8 mouse cellular contexts compared by ENCODE assay signal in genomic region chr15:25811834-25812250, GRCm38 (mm10). TPM values are rescaled to one million over a fixed set of nuclear protein-coding genes. Genes with fewer than 3 reads are reported as not detected.
A peak's percentile ranks its signal among the peaks of the same experiment; 100 is the strongest.
DNase-seq lines count a peak whose midpoint lies in the region; ATAC-seq and TF ChIP-seq lines count a peak whose summit lies in the region.
"Had no signal": no experiment of that assay in that cellular context is flagged by ENCODE, and none has a peak within 500 bp of the region (broad histone marks: within the 10 kb centered on the region; RNA-seq: fewer than 3 reads in every experiment).

No protein-coding gene starts in this region.

- no peak for TF ChIP-seq POLR2A in bone marrow, adult 2 months (IDR thresholded peaks at IDR 0.05; ENCODE audit: borderline replicate concordance, control insufficient read depth, low read depth, low read length)
- TF ChIP-seq POLR2A in kidney, adult 2 months (IDR thresholded peaks at IDR 0.05; ENCODE audit: low read depth, low read length), result no peak

- TF ChIP-seq CTCF in lung, postnatal 0 days (IDR thresholded peaks at IDR 0.05), result peak; percentile 46
- TF ChIP-seq CTCF in bone marrow, adult 2 months (IDR thresholded peaks at IDR 0.05; ENCODE audit: control insufficient read depth, insufficient read depth, low read length), result peak; percentile 18; the same call in 1 of the 2 replicates
- TF ChIP-seq CTCF in kidney, adult 2 months (conservative IDR thresholded peaks at IDR 0.05; ENCODE audit: insufficient read depth, insufficient read length, low read depth, low read length), result peak; percentile 40; the same call in 1 of the 2 replicates

- no peaks in the 10 kb centered on the region for H3K4me1 ChIP-seq in lung, postnatal 0 days (ENCODE audit: insufficient read depth, low read depth, low read length)
- no peaks in the 10 kb centered on the region for H3K4me1 ChIP-seq in bone marrow, adult 2 months (ENCODE audit: control insufficient read depth, insufficient read depth, low read length)
- peaks cover 8% of the 10 kb centered on the region; the same call in 1 of the 2 replicates for H3K4me1 ChIP-seq in kidney, adult 2 months (ENCODE audit: control insufficient read depth, insufficient read depth, low read length)

- H3K4me2 ChIP-seq in lung, postnatal 0 days (replicated peaks; ENCODE audit: low read depth, low read length), result no peak overlapping the region

- H3K27ac ChIP-seq in lung, postnatal 0 days (ENCODE audit: low read length), result no peak overlapping the region
- H3K27ac ChIP-seq in bone marrow, adult 2 months (ENCODE audit: control insufficient read depth, insufficient read depth, low read depth, low read length, poor library complexity), result no peak overlapping the region
- no peak overlapping the region for H3K27ac ChIP-seq in kidney, adult 2 months (ENCODE audit: insufficient read depth, low read depth, low read length)

- H3K36me3 ChIP-seq in lung, postnatal 0 days (ENCODE audit: insufficient read depth, low read length), result peaks cover 40% of the 10 kb centered on the region
- peaks cover 2% of the 10 kb centered on the region; the same call in 1 of the 2 replicates for H3K36me3 ChIP-seq in kidney, adult 2 months (ENCODE audit: control insufficient read depth, insufficient read depth, low read length)

- ATAC-seq in lung, postnatal 0 days, result no peak

- 78% methylated on average over 11 of the region's 11 CpGs for WGBS in lung, postnatal 0 days
- WGBS in bone marrow, adult 2 months, result 42% methylated on average over 11 of the region's 11 CpGs
- WGBS in kidney, adult 2 months, result 47% methylated on average over 11 of the region's 11 CpGs

- no peak overlapping the region for H3K9ac ChIP-seq in lung, postnatal 0 days (replicated peaks; ENCODE audit: low read depth)

- no peaks in the 10 kb centered on the region for H3K9me3 ChIP-seq in lung, postnatal 0 days (ENCODE audit: low read length)
- H3K9me3 ChIP-seq: megakaryocyte, embryonic 14.5 days had no signal

- no peak for TF ChIP-seq EP300 in lung, postnatal 0 days (IDR thresholded peaks at IDR 0.05)

- no peak for DNase-seq in lung, postnatal 0 days (ENCODE audit: low spot score)
- no peak for DNase-seq in lung, postnatal 14 days
- peak; percentile 58 for DNase-seq in kidney, adult 2 months
- DNase-seq in spleen, postnatal 10 days (ENCODE audit: low spot score in 2 of 2), result peak; percentile 20 to 53
- DNase-seq in ovary, postnatal 10 days (ENCODE audit: low spot score), result no peak
- DNase-seq in right cerebral cortex, postnatal 14 days, result no peak

- no peaks in the 10 kb centered on the region for H3K27me3 ChIP-seq in lung, postnatal 0 days (replicated peaks; ENCODE audit: insufficient read depth, low read length)
- H3K27me3 ChIP-seq in kidney, adult 2 months (replicated peaks; ENCODE audit: control insufficient read depth, insufficient read depth, low read length), result no peaks in the 10 kb centered on the region
- H3K27me3 ChIP-seq: megakaryocyte, embryonic 14.5 days had no signal

- no peak overlapping the region for H3K4me3 ChIP-seq in lung, postnatal 0 days (ENCODE audit: low read depth, low read length)
- peak overlapping the region; percentile 24 for H3K4me3 ChIP-seq in bone marrow, adult 2 months (replicated peaks; ENCODE audit: control insufficient read depth, low read depth, low read length)
- no peak overlapping the region for H3K4me3 ChIP-seq in kidney, adult 2 months (ENCODE audit: insufficient read depth, low read depth, low read length)
- H3K4me3 ChIP-seq: megakaryocyte, embryonic 14.5 days had no signal

RNA-seq across cellular contexts. Expression of gene Retreg1, which starts 31.1 kb away (rescaled TPM):
- polyA plus RNA-seq in lung, postnatal 0 days (2015; fragmentation: Nextera tagmentation; extraction: Ambion mirVana), result 36.2 and 36.8 TPM in 2 replicates
- 4.6 and 7.7 TPM in 2 replicates for polyA plus RNA-seq in bone marrow, adult 2 months (2011; ENCODE audit: insufficient read depth, insufficient read length, low replicate concordance, missing spikeins)
- polyA plus RNA-seq in kidney, adult 2 months (2012; rRNA removed), result 32.1 and 36.0 TPM in 2 replicates

Comparison
In these comparisons a context has a peak if more than half of its experiments do, and no peak if none do; other contexts are left out.
1. DNase-seq: peak in kidney, adult 2 months (single experiment) and spleen, postnatal 10 days (2 of 2); none in lung, postnatal 0 days (single experiment), lung, postnatal 14 days (single experiment), ovary, postnatal 10 days (single experiment) and right cerebral cortex, postnatal 14 days (single experiment).
2. Peak in every context shown above with its lines, with median percentiles within 50 percentile points of each other: CTCF ChIP-seq.